Mouse (Mus musculus) CH12.LX (cell line): ENCODE data around the gene Hipk2.

Experiments used
- BHLHE40 ChIP-seq: IDR thresholded peaks from 2 replicates; pipeline ENCODE4 v1.6.1; 2011; ENCODE audit warnings: mild to moderate bottlenecking, low read depth, low read length, improper control_type of control experiment
- CTCF ChIP-seq, 2 experiments: IDR thresholded peaks in 1 of 2; conservative IDR thresholded peaks in 1 of 2; 2 replicates each; pipeline ENCODE4 v1.5.1; 2011 to 2012; ENCODE audit warnings: low read depth in 2 of 2, low read length in 2 of 2, improper control_type of control experiment in 1 of 2, inconsistent platforms in 1 of 2, mild to moderate bottlenecking in 1 of 2, moderate library complexity in 1 of 2
- ELF1 ChIP-seq: IDR thresholded peaks from 2 replicates; pipeline ENCODE4 v1.6.1; 2014; ENCODE audit warnings: low read depth, mild to moderate bottlenecking, inconsistent platforms, low read length, improper control_type of control experiment
- MAFK ChIP-seq: IDR thresholded peaks from 2 replicates; pipeline ENCODE4 v1.6.1; 2011; ENCODE audit warnings: low read length, improper control_type of control experiment; ENCODE audit not compliant: insufficient replicate concordance
- POLR2A ChIP-seq: IDR thresholded peaks from 2 replicates; pipeline ENCODE4 v1.6.1; 2011; ENCODE audit warnings: low read depth, mild to moderate bottlenecking, improper control_type of control experiment, low read length
- USF2 ChIP-seq: conservative IDR thresholded peaks from 2 replicates; pipeline ENCODE4 v1.6.1; 2011; ENCODE audit warnings: low read depth, low read length, improper control_type of control experiment

- TF ChIP-seq CTCF (conservative IDR thresholded peaks at IDR 0.05 in 1 of 2, IDR thresholded peaks at IDR 0.05 in 1 of 2; ENCODE audit: low read depth in 2 of 2, low read length in 2 of 2) (no peak), MAFK (no peak), BHLHE40 (no peak), POLR2A (no peak), ELF1 (no peak), USF2 (no peak)
Observed at GRCm38 (mm10) chr6:38776000-38776584, 99.9 kb downstream of the Hipk2 start.
